Mouse (Mus musculus) cortical plate, adult 2 months (tissue): Measurements from ENCODE around the gene Farp1. TPM values are rescaled to one million over a fixed set of nuclear protein-coding genes. Genes with fewer than 3 reads are reported as not detected.

Experiments
- H3K27ac ChIP-seq: fragments of 200-500 bp; 2 replicates; pipeline ENCODE4 v1.5.1; 2012; ENCODE audit warnings: low read length, control low read depth, inconsistent platforms; ENCODE audit not compliant: insufficient read depth
- H3K4me1 ChIP-seq: fragments of 200-500 bp; 2 replicates; pipeline ENCODE4 v1.6.1; 2011; ENCODE audit warnings: low read length; ENCODE audit not compliant: control insufficient read depth, insufficient read depth
- H3K4me3 ChIP-seq: fragments of 200-500 bp; 2 replicates; pipeline ENCODE4 v1.5.1; 2011; ENCODE audit warnings: mild to moderate bottlenecking, low read length, control low read depth; ENCODE audit not compliant: insufficient read depth
- CTCF ChIP-seq: fragments of 200-500 bp; IDR thresholded peaks from 2 replicates; pipeline ENCODE4 v1.5.1; 2011; ENCODE audit warnings: mild to moderate bottlenecking, control low read depth, low read length; ENCODE audit not compliant: insufficient read depth; ENCODE audit errors: extremely low read depth
- POLR2A ChIP-seq: fragments of 200-500 bp; IDR thresholded peaks from 2 replicates; pipeline ENCODE4 v1.6.1; 2011; ENCODE audit warnings: mild to moderate bottlenecking, low read length, control low read depth; ENCODE audit not compliant: insufficient read depth; ENCODE audit errors: extremely low read depth
- polyA plus RNA-seq: library from polyadenylated mRNA; depleted of rRNA; stranded (reverse); fragments of >200 nt; gene quantifications from 2 replicates; pipeline ENCODE4 v1.2.3, GENCODE M21; 2012

Farp1 gene
- polyA plus RNA-seq, 1 experiment = 58.0 TPM

DNA sequence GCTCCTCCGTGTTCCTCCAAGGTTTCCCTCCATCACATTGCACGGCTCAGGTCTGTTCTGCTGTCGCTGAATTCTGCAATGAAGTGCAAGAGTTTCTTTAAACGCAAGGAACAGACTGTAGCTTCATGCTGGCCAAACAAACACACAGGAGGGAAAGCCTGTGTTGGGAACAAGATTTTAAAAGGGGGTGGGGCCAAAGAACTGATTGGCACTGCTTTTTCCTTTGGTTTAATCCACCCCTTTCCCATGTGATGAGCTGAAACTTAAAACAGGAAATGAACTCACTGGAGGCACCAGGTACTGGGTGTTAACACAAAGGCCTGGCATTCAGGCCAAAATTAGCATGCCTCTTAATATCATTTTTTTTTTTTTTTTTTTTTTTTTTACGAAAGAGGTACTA lies 213.3 kb downstream of the Farp1 start:
- Histone ChIP-seq H3K4me1 (peaks cover 4% of the 10 kb centered on the region; the same call in 1 of the 2 replicates), H3K4me3 (no peak overlapping the region), H3K27ac (no peak overlapping the region)
- TF ChIP-seq POLR2A (no peak), CTCF (no peak)

DNA sequence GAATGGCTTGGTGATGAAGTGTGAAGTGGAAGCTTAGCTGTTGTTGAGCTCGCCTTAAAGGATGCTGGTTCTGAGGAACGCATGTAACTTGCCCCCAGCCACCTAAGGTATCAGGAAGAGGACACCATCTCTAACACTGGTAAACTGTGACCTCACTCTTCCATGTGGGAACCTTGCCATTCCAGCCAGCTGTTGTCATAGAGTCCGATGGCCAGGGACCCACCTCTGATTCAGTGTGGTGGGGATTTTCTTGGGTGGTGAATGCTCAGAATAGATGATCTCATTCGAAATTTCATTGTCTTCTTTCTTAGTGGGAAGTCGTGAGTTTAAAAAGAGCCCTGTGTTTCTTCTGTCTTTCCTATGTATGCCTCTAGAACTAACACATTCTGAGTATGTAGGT lies 216.1 kb downstream of the Farp1 start:
- TF ChIP-seq POLR2A (no peak), CTCF (no peak)
- Histone ChIP-seq H3K4me3 (no peak overlapping the region), H3K4me1 (peaks cover 9% of the 10 kb centered on the region; the same call in 1 of the 2 replicates), H3K27ac (no peak overlapping the region)

DNA sequence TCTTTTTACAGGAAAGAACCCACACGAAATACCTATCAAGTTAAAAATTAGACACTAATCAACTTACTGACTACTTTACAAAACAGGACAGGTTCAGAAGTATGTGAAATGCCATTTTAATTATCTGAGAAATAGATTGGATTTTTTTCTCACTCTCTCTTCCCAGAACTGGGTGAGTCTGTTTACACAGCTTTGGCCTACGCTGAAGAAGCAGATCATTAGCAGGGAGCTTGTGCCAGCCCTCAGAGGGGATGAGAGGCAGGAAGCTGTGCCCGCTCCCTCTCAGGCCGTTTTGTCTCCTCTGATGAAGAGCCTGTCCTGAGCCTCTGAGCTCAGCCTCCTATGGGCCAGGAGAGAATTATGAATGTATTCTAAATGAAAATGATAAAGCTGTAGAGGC lies 216.7 kb downstream of the Farp1 start:
- TF ChIP-seq CTCF (no peak), POLR2A (no peak)
- peaks cover 8% of the 10 kb centered on the region; the same call in 1 of the 2 replicates for H3K4me1 ChIP-seq
- H3K27ac ChIP-seq = no peak overlapping the region
- H3K4me3 ChIP-seq = no peak overlapping the region

DNA sequence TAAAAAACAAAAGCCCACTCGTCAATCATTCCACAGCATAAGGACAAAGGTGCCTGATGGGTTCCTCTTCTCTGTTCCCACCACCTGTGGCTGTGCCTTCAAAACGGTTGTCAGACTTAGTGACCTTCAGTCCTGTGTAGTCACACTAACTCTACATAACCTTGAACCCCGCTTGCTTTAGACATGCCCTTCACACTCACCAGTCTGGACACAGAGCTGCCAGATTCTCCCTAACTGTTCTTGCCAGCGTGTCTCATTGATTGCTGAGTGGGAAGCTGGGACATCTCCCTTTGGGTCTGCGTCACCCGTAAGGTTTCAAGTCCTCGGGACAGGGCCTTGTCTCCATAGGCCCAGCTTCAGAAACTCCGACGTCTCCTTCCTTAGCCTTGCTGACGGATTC lies 217.5 kb downstream of the Farp1 start:
- TF ChIP-seq POLR2A (no peak), CTCF (no peak)
- Histone ChIP-seq H3K27ac (no peak overlapping the region), H3K4me1 (peaks cover 8% of the 10 kb centered on the region; the same call in 1 of the 2 replicates), H3K4me3 (no peak overlapping the region)

DNA sequence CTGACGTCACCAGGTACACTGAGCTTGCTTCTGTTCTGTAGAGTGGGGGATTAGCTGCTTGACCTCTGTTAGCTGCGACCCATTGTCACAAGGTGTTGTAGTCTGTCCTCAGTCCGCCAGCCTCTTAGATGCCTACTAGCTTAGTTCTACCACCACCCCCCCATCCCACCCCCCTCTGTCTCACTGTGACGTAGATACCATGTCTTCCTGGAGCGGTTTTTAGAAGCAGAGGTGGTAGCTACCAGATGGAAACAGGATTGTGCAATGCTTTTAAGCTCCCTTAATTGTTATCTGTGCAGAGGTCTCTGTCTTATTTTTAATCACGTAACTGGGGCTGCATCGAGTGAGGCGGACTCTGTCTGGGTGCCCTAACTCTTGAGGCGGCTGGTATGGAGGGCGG lies 219.9 kb downstream of the Farp1 start:
- H3K4me1 ChIP-seq = peaks cover 8% of the 10 kb centered on the region; the same call in 1 of the 2 replicates
- H3K27ac ChIP-seq = no peak overlapping the region
- TF ChIP-seq POLR2A = no peak
- TF ChIP-seq CTCF = no peak
- no peak overlapping the region for H3K4me3 ChIP-seq

DNA sequence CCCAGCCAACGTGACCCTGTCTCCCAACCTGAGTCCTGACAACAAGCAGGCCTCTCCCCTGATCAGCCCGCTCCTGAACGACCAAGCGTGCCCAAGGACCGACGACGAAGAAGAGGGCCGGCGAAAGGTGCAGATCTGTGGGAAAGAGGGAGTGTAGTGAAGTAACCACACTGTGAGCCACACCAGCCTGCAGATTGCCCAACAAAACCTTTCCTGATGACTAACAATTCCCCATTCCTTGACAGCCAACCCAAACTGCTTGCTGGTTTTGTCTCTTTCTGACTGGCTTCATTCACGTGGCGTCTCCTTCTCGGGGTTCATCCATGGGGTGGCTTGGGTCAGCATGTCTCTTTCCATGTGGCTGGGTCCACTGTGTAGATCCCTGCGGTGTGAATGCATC lies 220.5 kb downstream of the Farp1 start:
- H3K27ac ChIP-seq = no peak overlapping the region
- TF ChIP-seq POLR2A (no peak), CTCF (no peak)
- H3K4me1 ChIP-seq = peaks cover 8% of the 10 kb centered on the region; the same call in 1 of the 2 replicates
- no peak overlapping the region for H3K4me3 ChIP-seq

DNA sequence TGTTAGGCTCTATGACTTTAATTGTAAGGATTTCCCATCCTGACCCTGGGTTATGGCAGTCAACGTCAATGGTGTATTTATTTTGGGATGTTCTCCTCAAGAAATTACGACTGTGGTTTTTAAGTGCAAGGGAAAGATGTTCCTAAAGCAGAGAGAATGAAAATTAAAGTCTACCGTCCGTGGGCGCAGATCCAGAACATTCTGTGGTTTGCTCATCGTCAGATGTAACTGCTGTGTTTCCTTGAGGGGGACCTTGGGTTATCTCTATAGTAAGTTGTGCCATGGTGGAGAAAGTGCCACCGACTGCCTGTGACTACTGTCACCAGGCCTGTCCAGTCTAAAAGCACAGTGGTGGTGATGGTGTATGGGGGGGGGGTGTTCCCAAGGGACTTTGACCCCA lies 221.9 kb downstream of the Farp1 start:
- no peak for TF ChIP-seq CTCF
- no peak for TF ChIP-seq POLR2A
- peaks cover 8% of the 10 kb centered on the region; the same call in 1 of the 2 replicates for H3K4me1 ChIP-seq
- H3K27ac ChIP-seq = no peak overlapping the region
- H3K4me3 ChIP-seq = no peak overlapping the region

DNA sequence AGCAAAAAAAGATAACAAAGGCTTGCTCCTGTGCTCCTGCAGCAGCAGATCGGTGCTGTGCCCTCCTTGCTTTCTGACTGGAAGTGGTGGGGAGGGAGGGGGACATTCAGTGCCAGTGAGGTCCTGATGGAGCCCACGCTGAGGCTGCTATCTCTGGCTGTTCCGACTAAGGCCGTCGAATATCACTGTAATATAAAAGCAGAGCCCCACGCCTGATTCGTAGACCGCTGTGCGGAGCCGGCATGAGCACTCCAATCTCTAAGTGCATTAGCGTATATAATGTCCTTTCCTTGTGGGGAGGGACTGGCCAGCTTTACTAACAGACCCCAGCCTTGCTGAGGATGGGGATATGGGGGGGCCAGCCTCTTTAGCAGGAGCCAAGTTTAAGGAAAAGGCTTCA lies 224.3 kb downstream of the Farp1 start:
- Histone ChIP-seq H3K27ac (no peak overlapping the region), H3K4me3 (no peak overlapping the region), H3K4me1 (peaks cover 8% of the 10 kb centered on the region; the same call in 1 of the 2 replicates)
- TF ChIP-seq POLR2A (no peak), CTCF (no peak)

DNA sequence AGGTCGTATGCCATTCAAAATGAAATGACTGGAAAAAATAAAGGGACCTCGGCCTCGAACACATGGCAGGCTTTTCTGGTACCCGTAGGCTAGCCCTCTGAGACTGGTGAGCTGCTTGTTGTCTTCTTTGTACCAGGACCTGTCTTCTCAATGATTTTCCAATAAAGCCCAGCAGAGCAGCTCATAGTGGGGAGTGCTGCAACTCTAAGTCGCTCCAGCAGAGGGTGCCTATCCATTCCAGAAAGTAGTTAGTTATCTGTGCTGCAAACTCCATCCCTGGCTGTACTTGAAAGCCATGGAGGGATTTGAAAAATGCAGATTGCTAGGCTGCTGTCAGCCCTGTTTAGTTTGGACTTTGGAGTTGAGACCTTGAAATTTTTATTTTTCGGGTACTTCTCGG lies 224.8 kb downstream of the Farp1 start:
- Histone ChIP-seq H3K4me3 (no peak overlapping the region), H3K4me1 (peaks cover 5% of the 10 kb centered on the region; the same call in 1 of the 2 replicates), H3K27ac (no peak overlapping the region)
- TF ChIP-seq CTCF = peak; percentile 74
- no peak for TF ChIP-seq POLR2A

DNA sequence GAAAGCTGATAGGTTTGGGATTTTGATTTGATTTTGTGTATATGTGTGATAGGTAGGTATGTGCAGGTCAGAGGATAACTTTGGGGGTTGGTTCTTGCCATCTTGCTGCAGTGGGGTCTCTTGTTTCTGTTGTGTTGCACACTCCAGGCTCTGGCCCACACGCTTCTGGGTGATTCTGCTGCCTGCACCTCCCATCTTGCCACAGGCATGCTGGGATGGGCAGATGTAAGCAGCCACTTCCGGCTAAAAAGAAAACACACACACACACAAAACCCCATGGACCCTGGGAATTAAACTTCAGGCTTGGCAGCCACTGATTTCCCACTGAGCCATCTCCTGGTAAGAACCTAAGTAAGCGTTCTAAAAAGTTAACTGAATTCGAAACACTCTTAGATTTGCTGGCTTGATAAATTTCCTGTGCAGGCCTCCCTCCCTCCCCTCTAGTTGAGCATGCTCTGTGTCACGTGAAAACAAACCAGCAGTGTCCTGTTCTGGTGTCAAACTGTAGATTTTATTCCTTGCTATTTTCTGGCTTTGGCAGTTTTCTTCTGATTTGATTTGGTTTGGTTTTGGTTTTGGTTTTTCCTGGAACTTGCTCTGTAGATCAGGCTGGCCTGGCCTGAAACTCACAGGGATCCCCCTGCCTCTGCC lies 226.4 kb downstream of the Farp1 start:
- H3K4me1 ChIP-seq = 0 out of 2 replicates have a peak, but pooled peaks cover 1% of the 10 kb centered on the region
- no peak overlapping the region for H3K27ac ChIP-seq
- TF ChIP-seq CTCF (no peak), POLR2A (no peak)
- H3K4me3 ChIP-seq = no peak overlapping the region

DNA sequence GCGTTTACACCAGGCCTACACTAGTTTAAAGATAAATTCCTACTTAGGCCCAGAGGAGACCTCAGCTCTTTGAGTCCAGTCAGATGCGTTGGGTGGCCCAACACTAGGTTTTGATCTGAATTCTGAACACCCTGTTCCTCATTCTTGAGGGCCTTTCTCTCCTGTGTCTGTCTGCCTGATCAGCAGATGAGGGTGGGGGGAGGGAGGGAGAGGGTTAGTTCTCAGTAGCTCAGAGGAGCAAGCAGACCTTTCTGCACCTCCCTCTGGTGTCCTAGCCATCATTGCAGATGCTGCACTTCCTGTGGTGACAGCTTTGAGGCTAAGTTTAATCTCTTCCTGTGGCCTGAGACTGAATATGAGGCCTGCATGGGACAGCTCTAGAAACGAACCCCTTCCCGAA lies 227.6 kb downstream of the Farp1 start:
- H3K27ac ChIP-seq = no peak overlapping the region
- no peak overlapping the region for H3K4me3 ChIP-seq
- 0 out of 2 replicates have a peak, but pooled peaks cover 1% of the 10 kb centered on the region for H3K4me1 ChIP-seq
- TF ChIP-seq POLR2A (no peak), CTCF (no peak)
